Mouse (Mus musculus): ENCODE data around the gene Agxt. TPM values are rescaled to one million over a fixed set of nuclear protein-coding genes. Genes with fewer than 3 reads are reported as not detected.

Gene Agxt
- 0.08 TPM in 1 of 2 replicates, not detected in the other for polyA plus RNA-seq (2012; rRNA removed)

DNA sequence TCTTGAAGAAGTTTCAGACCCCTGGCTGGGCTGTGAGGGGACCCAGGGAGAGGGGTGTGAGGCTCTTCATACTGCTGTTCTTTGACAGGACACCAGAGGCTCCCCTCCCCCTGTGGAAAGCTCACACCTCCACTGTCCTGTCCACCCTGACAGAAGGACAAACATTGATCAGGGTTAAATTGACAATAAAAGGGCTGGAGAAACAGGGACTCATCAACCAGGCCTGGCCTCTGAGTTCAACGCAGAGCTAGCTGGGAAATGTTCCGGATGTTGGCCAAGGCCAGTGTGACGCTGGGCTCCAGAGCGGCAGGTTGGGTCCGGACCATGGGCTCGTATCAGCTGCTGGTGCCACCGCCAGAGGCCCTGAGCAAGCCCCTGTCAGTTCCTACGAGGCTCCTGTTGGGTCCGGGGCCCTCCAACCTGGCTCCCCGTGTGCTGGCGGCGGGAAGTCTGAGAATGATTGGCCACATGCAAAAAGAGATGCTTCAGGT, at the start of gene Agxt:
Gene Agxt, plus strand, starts transcription at position 205 of the 491 bp plus-strand sequence.
- 87% methylated on average over 12 of the region's 12 CpGs for WGBS
- Histone ChIP-seq H3K27me3 (replicated peaks; ENCODE audit: control insufficient read depth, insufficient read depth, low read length) (no peaks in the 10 kb centered on the region), H3K27ac (ENCODE audit: insufficient read depth, low read depth, low read length) (no peak within 1 kb of the TSS), H3K4me3 (ENCODE audit: insufficient read depth, low read depth, low read length) (no peak within 1 kb of the TSS), H3K4me1 (ENCODE audit: control insufficient read depth, insufficient read depth, low read length) (peaks cover 3% of the 10 kb centered on the region; the same call in 1 of the 2 replicates), H3K36me3 (ENCODE audit: control insufficient read depth, insufficient read depth, low read length) (no peaks in the 10 kb centered on the region)
- no peak for TF ChIP-seq POLR2A (IDR thresholded peaks at IDR 0.05; ENCODE audit: low read depth, low read length)
- TF ChIP-seq CTCF (conservative IDR thresholded peaks at IDR 0.05; ENCODE audit: insufficient read depth, insufficient read length, low read depth, low read length), result no peak; the same call in 1 of the 2 replicates
- no peak for DNase-seq

DNA sequence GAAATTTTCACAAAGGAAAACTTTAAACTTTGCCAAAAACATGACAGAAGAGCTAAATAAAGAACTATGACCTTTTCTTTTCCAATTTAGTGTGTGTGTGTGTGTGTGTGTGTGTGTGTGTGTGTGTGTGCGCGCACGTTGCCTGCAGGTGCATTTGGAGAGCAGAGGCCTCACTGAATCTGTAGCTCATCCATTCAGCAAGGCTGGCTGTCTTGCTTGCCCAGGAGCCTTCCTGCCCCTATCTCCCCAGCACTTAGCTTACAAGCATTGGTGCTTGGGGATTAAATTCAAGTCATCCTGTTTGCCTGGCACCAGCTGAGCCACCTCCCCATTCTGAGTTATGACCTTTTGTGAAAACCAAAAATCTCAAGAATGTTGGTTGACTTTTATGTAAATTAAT, 42.5 kb upstream of the Agxt start:
- no peak for DNase-seq
- Histone ChIP-seq H3K27ac (ENCODE audit: insufficient read depth, low read depth, low read length) (no peak overlapping the region), H3K4me3 (ENCODE audit: insufficient read depth, low read depth, low read length) (no peak overlapping the region), H3K27me3 (replicated peaks; ENCODE audit: control insufficient read depth, insufficient read depth, low read length) (no peaks in the 10 kb centered on the region), H3K36me3 (ENCODE audit: control insufficient read depth, insufficient read depth, low read length) (no peaks in the 10 kb centered on the region), H3K4me1 (ENCODE audit: control insufficient read depth, insufficient read depth, low read length) (no peaks in the 10 kb centered on the region)
- 94% methylated on average over 3 of the region's 3 CpGs for WGBS
- TF ChIP-seq POLR2A (IDR thresholded peaks at IDR 0.05; ENCODE audit: low read depth, low read length), result no peak
- no peak for TF ChIP-seq CTCF (conservative IDR thresholded peaks at IDR 0.05; ENCODE audit: insufficient read depth, insufficient read length, low read depth, low read length)

DNA sequence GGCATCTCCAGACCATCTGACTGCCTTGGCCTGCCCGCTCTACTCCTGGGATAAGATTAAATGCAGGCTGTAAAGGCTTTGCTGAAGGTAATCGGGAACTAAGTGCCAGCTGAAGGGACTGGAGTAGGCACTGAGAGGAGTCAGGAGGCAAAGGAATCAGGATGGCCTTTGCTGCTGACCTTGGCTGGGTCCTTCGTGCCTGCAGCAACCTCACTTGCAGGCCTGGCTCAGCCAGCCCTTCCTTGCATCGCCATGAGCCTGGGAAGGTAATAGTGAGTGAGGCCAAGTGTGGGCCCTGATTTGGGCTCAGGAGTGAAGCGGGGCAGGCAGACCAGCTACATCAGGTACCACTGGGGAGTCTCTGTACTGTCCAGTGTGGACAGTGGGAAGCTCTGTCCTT, 36.1 kb upstream of the Agxt start:
- H3K4me1 ChIP-seq (ENCODE audit: control insufficient read depth, insufficient read depth, low read length), result peaks cover 4% of the 10 kb centered on the region; the same call in 1 of the 2 replicates
- H3K27ac ChIP-seq (ENCODE audit: insufficient read depth, low read depth, low read length), result no peak overlapping the region
- no peak overlapping the region for H3K4me3 ChIP-seq (ENCODE audit: insufficient read depth, low read depth, low read length)
- 88% methylated on average over 5 of the region's 5 CpGs for WGBS
- TF ChIP-seq POLR2A (IDR thresholded peaks at IDR 0.05; ENCODE audit: low read depth, low read length) (no peak), CTCF (conservative IDR thresholded peaks at IDR 0.05; ENCODE audit: insufficient read depth, insufficient read length, low read depth, low read length) (no peak)
- H3K36me3 ChIP-seq (ENCODE audit: control insufficient read depth, insufficient read depth, low read length), result no peaks in the 10 kb centered on the region
- no peak for DNase-seq
- peaks cover 2% of the 10 kb centered on the region; the same call in 1 of the 2 replicates for H3K27me3 ChIP-seq (replicated peaks; ENCODE audit: control insufficient read depth, insufficient read depth, low read length)

DNA sequence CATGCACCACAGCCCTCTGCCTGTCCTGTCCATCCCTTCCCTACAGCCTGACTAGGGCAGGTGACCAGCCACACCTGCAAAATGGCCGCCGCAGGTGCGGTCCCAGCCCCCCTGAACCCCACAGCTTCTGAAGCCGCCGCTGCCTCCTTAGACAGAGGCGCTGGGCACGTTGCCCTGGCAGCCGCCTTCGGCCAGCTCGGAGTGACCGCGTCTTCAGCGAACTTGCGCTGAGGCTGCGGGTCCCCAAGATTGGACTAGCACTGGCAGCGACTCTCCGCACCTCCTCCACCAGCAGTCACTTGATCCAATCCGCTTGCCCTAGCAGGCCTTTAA, 34.8 kb upstream of the Agxt start:
- Histone ChIP-seq H3K27me3 (replicated peaks; ENCODE audit: control insufficient read depth, insufficient read depth, low read length) (peaks cover 2% of the 10 kb centered on the region; the same call in 1 of the 2 replicates), H3K4me3 (ENCODE audit: insufficient read depth, low read depth, low read length) (peak overlapping the region; percentile 43; the same call in 1 of the 2 replicates), H3K27ac (ENCODE audit: insufficient read depth, low read depth, low read length) (no peak overlapping the region), H3K4me1 (ENCODE audit: control insufficient read depth, insufficient read depth, low read length) (peaks cover 4% of the 10 kb centered on the region; the same call in 1 of the 2 replicates), H3K36me3 (ENCODE audit: control insufficient read depth, insufficient read depth, low read length) (no peaks in the 10 kb centered on the region)
- no peak for TF ChIP-seq POLR2A (IDR thresholded peaks at IDR 0.05; ENCODE audit: low read depth, low read length)
- no peak for DNase-seq
- WGBS, result 2% methylated on average over 18 of the region's 18 CpGs

DNA sequence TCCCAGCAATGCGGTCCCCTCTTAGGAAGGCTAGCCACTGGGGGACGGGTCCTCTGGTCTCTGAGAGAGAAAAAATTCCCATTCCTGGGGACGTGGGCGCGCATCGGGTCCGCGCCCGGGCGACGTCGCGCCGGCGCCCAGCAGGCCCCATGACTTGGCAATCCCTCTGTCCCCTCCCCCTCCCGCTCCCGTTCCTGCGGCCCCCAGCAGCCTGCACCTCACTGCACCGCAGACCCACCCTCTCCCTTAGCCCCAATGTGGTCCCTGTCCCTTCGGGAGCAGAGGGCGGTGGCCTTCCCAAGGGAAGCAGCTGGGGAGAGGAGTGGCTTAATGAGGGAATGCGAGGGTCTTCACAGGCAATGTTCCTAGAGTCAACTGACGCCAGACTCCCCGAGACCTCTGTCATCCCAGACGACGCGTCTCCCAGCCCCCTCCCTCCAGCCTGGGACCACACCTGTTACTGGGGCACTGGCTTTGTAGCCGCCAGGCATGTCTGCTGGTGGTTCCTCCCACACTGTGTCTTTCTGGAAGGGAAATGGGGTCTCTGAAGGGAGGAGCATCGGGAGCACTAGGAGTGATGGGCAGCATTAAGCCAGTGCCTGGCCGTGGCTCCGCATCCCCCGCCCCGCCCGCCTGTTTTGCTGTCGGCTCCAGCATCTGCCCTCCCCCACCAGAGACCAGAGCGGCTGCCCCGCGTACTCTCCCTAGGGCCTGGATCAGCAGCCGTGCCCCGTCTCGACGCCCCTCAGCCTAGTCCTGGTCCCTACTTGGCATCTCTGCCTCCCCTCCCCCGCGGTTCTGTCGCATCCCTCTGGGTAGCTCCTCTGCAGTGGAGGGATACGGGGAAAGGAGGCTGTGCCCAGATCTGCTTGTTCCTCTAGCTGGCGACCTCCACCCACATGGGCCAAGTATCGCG, 34.2 kb upstream of the Agxt start:
- WGBS, result 1% methylated on average over 49 of the region's 49 CpGs
- peaks cover 2% of the 10 kb centered on the region; the same call in 1 of the 2 replicates for H3K27me3 ChIP-seq (replicated peaks; ENCODE audit: control insufficient read depth, insufficient read depth, low read length)
- no peak for DNase-seq

DNA sequence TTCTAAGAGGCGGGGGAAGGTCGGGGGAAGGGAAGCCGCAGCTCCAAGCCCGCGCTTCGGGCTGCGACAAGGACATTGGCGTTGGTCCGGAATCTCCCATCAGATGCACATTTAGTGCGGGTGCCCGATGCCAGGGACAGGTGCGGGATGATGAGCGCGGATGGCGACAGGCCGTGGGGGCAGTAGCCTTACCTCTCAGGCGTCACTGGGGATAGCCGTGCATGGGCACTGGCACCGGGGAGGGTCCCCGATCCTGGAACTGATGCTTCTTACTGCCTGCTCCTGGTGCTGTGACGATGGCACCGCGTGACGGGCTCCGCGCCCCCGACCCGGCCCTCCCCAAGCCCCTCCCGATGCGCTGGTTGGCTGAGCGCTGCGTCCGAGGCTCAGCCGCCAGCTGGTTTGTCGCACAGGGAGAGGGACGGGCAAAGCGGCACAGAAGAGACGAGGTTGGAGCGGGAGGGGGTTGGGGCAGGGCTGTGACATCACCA, 33.4 kb upstream of the Agxt start, which contains the start of gene Kif1a:
Gene Kif1a, minus strand, starts transcription at position 381 of the 491 bp plus-strand sequence.
- Histone ChIP-seq H3K4me3 (ENCODE audit: insufficient read depth, low read depth, low read length) (peak within 1 kb of the TSS; percentile 43; the same call in 1 of the 2 replicates), H3K36me3 (ENCODE audit: control insufficient read depth, insufficient read depth, low read length) (no peaks in the 10 kb centered on the region), H3K27ac (ENCODE audit: insufficient read depth, low read depth, low read length) (no peak within 1 kb of the TSS), H3K4me1 (ENCODE audit: control insufficient read depth, insufficient read depth, low read length) (peaks cover 4% of the 10 kb centered on the region; the same call in 1 of the 2 replicates), H3K27me3 (replicated peaks; ENCODE audit: control insufficient read depth, insufficient read depth, low read length) (peaks cover 2% of the 10 kb centered on the region; the same call in 1 of the 2 replicates)
- under 1% methylated on average over 39 of the region's 39 CpGs for WGBS
- no peak for TF ChIP-seq POLR2A (IDR thresholded peaks at IDR 0.05; ENCODE audit: low read depth, low read length)
- DNase-seq, result no peak

More for the DNA sequence above, 34.2 kb upstream of the Agxt start:
- no peak for TF ChIP-seq POLR2A (IDR thresholded peaks at IDR 0.05; ENCODE audit: low read depth, low read length)
- TF ChIP-seq CTCF (conservative IDR thresholded peaks at IDR 0.05; ENCODE audit: insufficient read depth, insufficient read length, low read depth, low read length), result no peak
- peak overlapping the region; percentile 43 for H3K4me3 ChIP-seq (ENCODE audit: insufficient read depth, low read depth, low read length)
- peaks cover 4% of the 10 kb centered on the region; the same call in 1 of the 2 replicates for H3K4me1 ChIP-seq (ENCODE audit: control insufficient read depth, insufficient read depth, low read length)
- no peak overlapping the region for H3K27ac ChIP-seq (ENCODE audit: insufficient read depth, low read depth, low read length)
- H3K36me3 ChIP-seq (ENCODE audit: control insufficient read depth, insufficient read depth, low read length), result no peaks in the 10 kb centered on the region

DNA sequence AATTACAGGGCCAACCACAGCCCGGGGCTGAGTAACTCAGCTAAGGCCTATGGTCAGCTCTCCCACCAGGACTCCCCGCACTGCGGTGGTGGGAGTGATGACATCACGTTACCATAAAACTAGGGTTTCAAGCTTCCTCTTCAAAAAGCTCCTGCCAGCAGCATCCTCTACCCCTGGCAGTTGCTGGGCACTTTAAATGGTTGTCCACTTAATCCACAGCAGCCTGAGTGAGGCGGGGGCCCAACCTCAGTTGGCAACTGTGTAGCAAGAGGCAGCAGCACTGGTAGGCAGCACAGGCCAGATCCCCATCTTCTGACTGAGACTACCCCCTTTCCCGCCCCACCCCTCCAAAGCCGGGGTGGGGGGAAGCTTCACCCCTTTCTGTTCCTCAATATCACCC, 32.3 kb upstream of the Agxt start:
- TF ChIP-seq CTCF (conservative IDR thresholded peaks at IDR 0.05; ENCODE audit: insufficient read depth, insufficient read length, low read depth, low read length), result no peak
- no peak for TF ChIP-seq POLR2A (IDR thresholded peaks at IDR 0.05; ENCODE audit: low read depth, low read length)
- WGBS, result 63% methylated on average over 7 of the region's 7 CpGs
- Histone ChIP-seq H3K27me3 (replicated peaks; ENCODE audit: control insufficient read depth, insufficient read depth, low read length) (peaks cover 2% of the 10 kb centered on the region; the same call in 1 of the 2 replicates), H3K36me3 (ENCODE audit: control insufficient read depth, insufficient read depth, low read length) (no peaks in the 10 kb centered on the region), H3K4me1 (ENCODE audit: control insufficient read depth, insufficient read depth, low read length) (peaks cover 4% of the 10 kb centered on the region; the same call in 1 of the 2 replicates), H3K27ac (ENCODE audit: insufficient read depth, low read depth, low read length) (no peak overlapping the region), H3K4me3 (ENCODE audit: insufficient read depth, low read depth, low read length) (no peak overlapping the region)
- DNase-seq, result no peak

Data from kidney, adult 2 months (tissue).